Mouse (Mus musculus): ENCODE data around the gene Clec5a. TPM values are rescaled to one million over a fixed set of nuclear protein-coding genes. Genes with fewer than 3 reads are reported as not detected.
A peak's percentile ranks its signal among the peaks of the same experiment; 100 is the strongest.

Clec5a gene
- 0.60 and 0.80 TPM in 2 replicates for polyA plus RNA-seq (2014; fragmentation: Nextera tagmentation; extraction: Ambion mirVana)

DNA sequence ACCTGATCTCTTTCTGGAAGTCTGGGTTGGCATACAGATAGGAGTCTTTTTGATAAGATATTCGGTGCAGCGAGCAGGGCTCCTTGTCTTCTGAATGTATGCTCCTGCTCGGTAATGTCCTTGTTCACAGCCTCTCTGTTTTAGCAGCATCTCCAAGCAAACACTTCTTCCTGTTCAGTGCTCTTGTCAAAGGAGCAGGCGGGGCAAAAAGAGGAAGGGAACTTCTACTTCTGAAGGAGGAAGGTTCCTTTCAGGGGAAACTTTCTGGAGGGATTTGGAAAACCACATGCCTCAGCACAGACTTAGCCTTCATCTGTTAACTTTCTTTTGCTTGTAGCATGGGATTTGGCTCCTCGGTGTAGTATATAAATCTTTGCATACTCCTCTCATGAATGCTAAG is at the start of gene Clec5a:
Gene Clec5a (minus strand): TSS at position 177 of the 400 bp plus-strand sequence.
- H3K27me3 ChIP-seq (ENCODE audit: control insufficient read depth, insufficient read depth, low read length) = no peaks in the 10 kb centered on the region
- H3K27ac ChIP-seq (replicated peaks; ENCODE audit: low read depth, low read length) = no peak within 1 kb of the TSS
- H3K4me1 ChIP-seq (ENCODE audit: control insufficient read depth, insufficient read depth, low read length) = no peaks in the 10 kb centered on the region
- ATAC-seq (ENCODE audit: insufficient number of reproducible peaks, low FRiP score, low TSS enrichment, low read depth) = no peak
- H3K9ac ChIP-seq (ENCODE audit: low read length) = no peak within 1 kb of the TSS
- H3K36me3 ChIP-seq (ENCODE audit: control insufficient read depth, insufficient read depth, low read length) = no peaks in the 10 kb centered on the region
- DNase-seq (ENCODE audit: low spot score) = no peak
- 83% methylated on average over 5 of the region's 5 CpGs for WGBS
- H3K4me2 ChIP-seq (ENCODE audit: low read depth, severe bottlenecking) = no peak within 1 kb of the TSS
- no peaks in the 10 kb centered on the region for H3K9me3 ChIP-seq (ENCODE audit: control insufficient read depth, low read length)
- no peak within 1 kb of the TSS for H3K4me3 ChIP-seq (ENCODE audit: low read depth, low read length)

DNA sequence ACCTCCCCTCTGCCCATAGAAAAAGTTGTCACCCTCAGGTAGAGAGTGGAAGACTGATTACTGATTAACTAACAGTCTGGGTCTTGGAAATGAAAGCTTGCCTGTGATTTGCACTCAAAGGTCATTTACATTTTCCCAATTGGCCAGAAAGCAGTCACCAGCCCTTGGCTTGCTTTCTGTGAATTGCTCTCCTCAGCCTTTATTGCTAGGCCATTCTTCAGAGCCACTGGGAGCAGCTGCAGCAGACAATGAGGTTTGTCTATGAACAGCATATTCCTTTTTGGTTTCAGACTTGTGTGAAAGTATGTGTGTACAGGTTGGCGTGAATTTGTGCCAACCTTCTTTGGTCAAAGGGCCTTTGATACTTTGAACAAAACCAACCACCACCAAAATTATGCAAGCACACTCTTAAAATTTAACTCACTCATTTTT is 49.0 kb upstream of the Clec5a start:
- WGBS = 92% methylated on average over 1 of the region's 1 CpGs
- H3K27me3 ChIP-seq (ENCODE audit: control insufficient read depth, insufficient read depth, low read length) = no peaks in the 10 kb centered on the region
- no peaks in the 10 kb centered on the region for H3K4me1 ChIP-seq (ENCODE audit: control insufficient read depth, insufficient read depth, low read length)
- H3K4me2 ChIP-seq (ENCODE audit: low read depth, severe bottlenecking) = no peak overlapping the region
- no peak overlapping the region for H3K9ac ChIP-seq (ENCODE audit: low read length)
- no peaks in the 10 kb centered on the region for H3K36me3 ChIP-seq (ENCODE audit: control insufficient read depth, insufficient read depth, low read length)
- no peak for ATAC-seq (ENCODE audit: insufficient number of reproducible peaks, low FRiP score, low TSS enrichment, low read depth)
- H3K9me3 ChIP-seq (ENCODE audit: control insufficient read depth, low read length) = no peaks in the 10 kb centered on the region
- no peak overlapping the region for H3K4me3 ChIP-seq (ENCODE audit: low read depth, low read length)
- H3K27ac ChIP-seq (replicated peaks; ENCODE audit: low read depth, low read length) = no peak overlapping the region
- no peak for DNase-seq (ENCODE audit: low spot score)

DNA sequence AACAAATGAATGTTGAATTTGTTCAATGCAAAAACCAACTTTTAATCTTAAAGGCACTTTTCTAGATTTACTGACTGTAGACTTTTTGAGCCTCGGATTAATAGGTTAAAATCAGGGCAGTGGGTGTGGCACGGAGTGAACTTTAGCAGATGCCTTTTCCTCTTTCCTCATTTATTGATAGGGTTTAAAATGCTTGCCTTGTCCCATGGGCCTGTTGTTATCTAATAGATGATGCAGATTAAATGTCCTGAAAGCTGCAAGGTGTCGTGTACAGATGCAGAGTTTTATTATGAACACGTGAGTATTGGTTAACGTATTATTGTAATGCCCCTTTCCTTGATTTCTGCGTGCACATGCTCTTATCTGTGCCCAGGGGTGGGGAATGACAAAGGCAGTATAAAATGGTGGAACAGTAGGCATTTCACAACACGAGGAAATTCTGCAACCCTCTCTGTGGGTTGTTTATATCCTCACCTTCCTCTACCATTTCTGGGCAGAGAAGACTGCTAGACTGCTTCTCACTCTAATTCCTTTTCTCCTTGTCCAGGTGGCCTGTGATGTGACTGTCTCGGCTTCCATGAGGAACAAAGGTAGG is 42.9 kb upstream of the Clec5a start, which contains the start of gene Mgam:
Gene Mgam (plus strand): TSS at position 426 of the 595 bp plus-strand sequence.
- Histone ChIP-seq H3K27ac (replicated peaks; ENCODE audit: low read depth, low read length) (no peak within 1 kb of the TSS), H3K9me3 (ENCODE audit: control insufficient read depth, low read length) (no peaks in the 10 kb centered on the region), H3K4me3 (ENCODE audit: low read depth, low read length) (no peak within 1 kb of the TSS), H3K27me3 (ENCODE audit: control insufficient read depth, insufficient read depth, low read length) (no peaks in the 10 kb centered on the region), H3K4me1 (ENCODE audit: control insufficient read depth, insufficient read depth, low read length) (no peaks in the 10 kb centered on the region), H3K36me3 (ENCODE audit: control insufficient read depth, insufficient read depth, low read length) (no peaks in the 10 kb centered on the region), H3K4me2 (ENCODE audit: low read depth, severe bottlenecking) (no peak within 1 kb of the TSS), H3K9ac (ENCODE audit: low read length) (no peak within 1 kb of the TSS)
- DNase-seq (ENCODE audit: low spot score) (no peak), ATAC-seq (ENCODE audit: insufficient number of reproducible peaks, low FRiP score, low TSS enrichment, low read depth) (no peak)
- WGBS = 86% methylated on average over 8 of the region's 8 CpGs

DNA sequence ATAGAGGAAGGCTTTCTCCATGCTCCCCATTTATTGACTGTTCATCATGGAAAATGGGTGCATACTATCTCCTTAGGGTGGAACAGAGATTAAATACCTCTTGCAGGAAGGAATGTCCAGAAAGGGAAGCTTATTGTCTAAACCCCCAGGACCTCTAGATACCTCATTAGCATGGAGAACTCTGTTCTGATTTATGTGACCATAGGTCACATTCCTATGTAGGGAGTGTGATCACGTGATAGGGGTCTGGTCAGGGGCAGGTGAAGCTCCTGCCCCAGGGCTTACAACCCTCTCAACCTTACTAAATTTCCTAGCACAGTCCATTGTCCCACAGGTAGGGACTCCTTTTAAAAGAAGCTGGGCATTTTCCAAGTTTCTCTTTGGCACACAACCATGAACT is 40.5 kb upstream of the Clec5a start:
- no peaks in the 10 kb centered on the region for H3K4me1 ChIP-seq (ENCODE audit: control insufficient read depth, insufficient read depth, low read length)
- no peaks in the 10 kb centered on the region for H3K36me3 ChIP-seq (ENCODE audit: control insufficient read depth, insufficient read depth, low read length)
- no peaks in the 10 kb centered on the region for H3K9me3 ChIP-seq (ENCODE audit: control insufficient read depth, low read length)
- no peak overlapping the region for H3K9ac ChIP-seq (ENCODE audit: low read length)
- ATAC-seq (ENCODE audit: insufficient number of reproducible peaks, low FRiP score, low TSS enrichment, low read depth) (no peak), DNase-seq (ENCODE audit: low spot score) (no peak)
- 59% methylated on average over 1 of the region's 1 CpGs for WGBS
- H3K27me3 ChIP-seq (ENCODE audit: control insufficient read depth, insufficient read depth, low read length) = no peaks in the 10 kb centered on the region
- H3K4me3 ChIP-seq (ENCODE audit: low read depth, low read length) = no peak overlapping the region
- no peak overlapping the region for H3K27ac ChIP-seq (replicated peaks; ENCODE audit: low read depth, low read length)
- H3K4me2 ChIP-seq (ENCODE audit: low read depth, severe bottlenecking) = no peak overlapping the region

DNA sequence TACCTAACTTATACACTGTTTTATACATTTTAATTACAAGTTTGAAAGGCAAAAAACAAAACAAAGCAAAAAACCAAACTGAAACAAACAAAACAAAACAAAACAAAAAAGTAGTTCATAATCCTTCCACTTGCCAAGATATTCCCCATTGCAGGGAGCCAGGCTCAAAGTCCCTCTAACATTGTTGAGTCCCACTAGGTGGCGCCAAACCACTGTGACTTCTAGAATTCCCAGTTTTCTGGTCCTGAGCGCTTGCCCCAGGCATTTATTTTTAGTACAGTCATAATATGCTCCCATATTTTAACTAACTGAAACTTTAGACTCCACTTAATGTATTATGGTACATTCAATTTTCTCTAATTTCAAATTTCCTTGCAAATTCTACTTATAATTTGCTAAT is 32.3 kb upstream of the Clec5a start:
- Histone ChIP-seq H3K4me1 (ENCODE audit: control insufficient read depth, insufficient read depth, low read length) (no peaks in the 10 kb centered on the region), H3K27ac (replicated peaks; ENCODE audit: low read depth, low read length) (no peak overlapping the region), H3K9ac (ENCODE audit: low read length) (no peak overlapping the region), H3K4me2 (ENCODE audit: low read depth, severe bottlenecking) (no peak overlapping the region), H3K4me3 (ENCODE audit: low read depth, low read length) (no peak overlapping the region), H3K27me3 (ENCODE audit: control insufficient read depth, insufficient read depth, low read length) (no peaks in the 10 kb centered on the region), H3K36me3 (ENCODE audit: control insufficient read depth, insufficient read depth, low read length) (no peaks in the 10 kb centered on the region), H3K9me3 (ENCODE audit: control insufficient read depth, low read length) (no peaks in the 10 kb centered on the region)
- 24% methylated on average over 2 of the region's 2 CpGs for WGBS
- DNase-seq (ENCODE audit: low spot score) = peak; percentile 76
- ATAC-seq (ENCODE audit: insufficient number of reproducible peaks, low FRiP score, low TSS enrichment, low read depth) = peak; percentile 51; the same call in 1 of the 2 replicates

DNA sequence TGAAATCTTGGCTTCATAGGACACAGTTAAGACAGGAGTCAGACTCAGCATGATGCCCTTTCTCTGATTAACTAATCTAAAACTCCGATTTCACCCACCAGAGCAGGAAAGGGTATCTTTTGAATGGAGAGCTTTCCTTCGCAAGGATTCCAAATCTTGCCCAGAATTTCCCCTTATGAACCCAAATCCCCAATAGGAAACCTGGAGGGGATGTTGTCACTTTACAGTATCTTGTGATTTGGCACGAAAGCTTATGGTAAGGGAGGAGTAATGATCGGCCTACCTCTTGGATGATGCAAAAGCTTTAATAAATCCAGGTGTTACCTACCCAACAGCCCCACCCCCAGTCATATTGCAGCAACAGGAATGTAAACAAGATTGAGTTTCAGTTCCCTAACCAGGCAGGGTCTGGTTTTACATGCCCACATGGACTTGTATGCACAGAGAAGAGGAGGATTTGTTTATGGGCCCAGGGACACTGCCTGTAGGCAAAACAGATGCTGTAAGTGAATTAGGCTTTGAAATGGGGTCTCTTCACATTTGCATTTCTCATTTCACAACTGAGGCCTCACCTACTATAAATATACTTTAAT is 27.7 kb upstream of the Clec5a start, which contains the start of gene Tas2r138:
Gene Tas2r138 (minus strand): TSS at position 51 of the 593 bp plus-strand sequence.
- Histone ChIP-seq H3K27me3 (ENCODE audit: control insufficient read depth, insufficient read depth, low read length) (no peaks in the 10 kb centered on the region), H3K4me3 (ENCODE audit: low read depth, low read length) (no peak within 1 kb of the TSS), H3K4me2 (ENCODE audit: low read depth, severe bottlenecking) (no peak within 1 kb of the TSS), H3K4me1 (ENCODE audit: control insufficient read depth, insufficient read depth, low read length) (no peaks in the 10 kb centered on the region), H3K9ac (ENCODE audit: low read length) (no peak within 1 kb of the TSS), H3K36me3 (ENCODE audit: control insufficient read depth, insufficient read depth, low read length) (no peaks in the 10 kb centered on the region), H3K9me3 (ENCODE audit: control insufficient read depth, low read length) (no peaks in the 10 kb centered on the region), H3K27ac (replicated peaks; ENCODE audit: low read depth, low read length) (no peak within 1 kb of the TSS)
- WGBS = 85% methylated on average over 4 of the region's 4 CpGs
- no peak for DNase-seq (ENCODE audit: low spot score)
- no peak for ATAC-seq (ENCODE audit: insufficient number of reproducible peaks, low FRiP score, low TSS enrichment, low read depth)

DNA sequence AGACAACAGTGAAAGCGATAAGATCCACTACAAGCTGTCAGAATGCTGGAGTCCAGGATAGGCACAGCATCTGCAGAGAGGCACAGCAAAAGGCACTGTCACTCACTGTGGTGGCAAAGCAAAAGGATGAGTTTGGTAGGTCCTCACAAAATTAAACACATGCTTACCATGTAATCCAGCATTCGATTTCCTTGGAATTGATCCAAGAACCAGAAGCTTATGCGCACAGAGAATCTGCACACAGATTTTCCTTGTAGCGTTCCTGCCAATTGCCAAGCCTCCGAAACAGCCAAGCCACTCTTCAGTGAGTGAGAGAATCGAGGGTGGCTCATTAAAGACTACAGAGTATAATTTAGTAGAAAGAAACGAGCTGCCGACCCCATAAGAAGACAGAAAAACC is 24.6 kb upstream of the Clec5a start:
- Histone ChIP-seq H3K9me3 (ENCODE audit: control insufficient read depth, low read length) (no peaks in the 10 kb centered on the region), H3K4me1 (ENCODE audit: control insufficient read depth, insufficient read depth, low read length) (no peaks in the 10 kb centered on the region), H3K4me3 (ENCODE audit: low read depth, low read length) (no peak overlapping the region), H3K27ac (replicated peaks; ENCODE audit: low read depth, low read length) (no peak overlapping the region), H3K4me2 (ENCODE audit: low read depth, severe bottlenecking) (no peak overlapping the region), H3K36me3 (ENCODE audit: control insufficient read depth, insufficient read depth, low read length) (no peaks in the 10 kb centered on the region), H3K9ac (ENCODE audit: low read length) (no peak overlapping the region), H3K27me3 (ENCODE audit: control insufficient read depth, insufficient read depth, low read length) (no peaks in the 10 kb centered on the region)
- ATAC-seq (ENCODE audit: insufficient number of reproducible peaks, low FRiP score, low TSS enrichment, low read depth) = no peak
- DNase-seq (ENCODE audit: low spot score) = no peak
- 82% methylated on average over 8 of the region's 8 CpGs for WGBS

DNA sequence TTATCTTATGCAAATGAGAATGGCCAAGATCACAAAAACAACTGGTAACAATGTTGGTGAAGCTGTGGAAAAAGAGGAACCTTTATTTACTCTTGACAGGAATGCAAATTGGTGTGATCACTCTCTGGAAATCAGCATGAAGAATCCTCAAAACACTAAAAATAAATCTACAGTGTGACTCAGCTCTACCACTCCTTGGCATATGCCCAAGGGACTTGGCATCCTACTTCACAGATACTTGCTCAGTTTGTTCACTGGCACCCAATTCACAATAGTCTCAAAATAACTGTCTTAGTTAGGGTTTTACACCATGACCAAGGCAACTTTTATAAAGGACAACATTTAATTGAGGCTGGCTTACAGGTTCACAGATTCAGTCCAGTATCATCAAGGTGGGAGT is 21.8 kb upstream of the Clec5a start:
- ATAC-seq (ENCODE audit: insufficient number of reproducible peaks, low FRiP score, low TSS enrichment, low read depth) = no peak

More for the DNA sequence above, 21.8 kb upstream of the Clec5a start:
- no peaks in the 10 kb centered on the region for H3K27me3 ChIP-seq (ENCODE audit: control insufficient read depth, insufficient read depth, low read length)
- H3K9me3 ChIP-seq (ENCODE audit: control insufficient read depth, low read length) = no peaks in the 10 kb centered on the region
- no peak overlapping the region for H3K4me3 ChIP-seq (ENCODE audit: low read depth, low read length)
- no peaks in the 10 kb centered on the region for H3K4me1 ChIP-seq (ENCODE audit: control insufficient read depth, insufficient read depth, low read length)
- no peak for DNase-seq (ENCODE audit: low spot score)
- no peaks in the 10 kb centered on the region for H3K36me3 ChIP-seq (ENCODE audit: control insufficient read depth, insufficient read depth, low read length)
- no peak overlapping the region for H3K27ac ChIP-seq (replicated peaks; ENCODE audit: low read depth, low read length)
- H3K4me2 ChIP-seq (ENCODE audit: low read depth, severe bottlenecking) = no peak overlapping the region
- H3K9ac ChIP-seq (ENCODE audit: low read length) = no peak overlapping the region

Data from limb, embryonic 11.5 days (tissue).